Mouse (Mus musculus): Measurements from ENCODE around the gene Marc2. TPM values are rescaled to one million over a fixed set of nuclear protein-coding genes. Genes with fewer than 3 reads are reported as not detected.

Marc2 gene
- total and polyA plus RNA-seq, 2 experiments from 2014 or later, result 60.1 to 138 TPM

DNA sequence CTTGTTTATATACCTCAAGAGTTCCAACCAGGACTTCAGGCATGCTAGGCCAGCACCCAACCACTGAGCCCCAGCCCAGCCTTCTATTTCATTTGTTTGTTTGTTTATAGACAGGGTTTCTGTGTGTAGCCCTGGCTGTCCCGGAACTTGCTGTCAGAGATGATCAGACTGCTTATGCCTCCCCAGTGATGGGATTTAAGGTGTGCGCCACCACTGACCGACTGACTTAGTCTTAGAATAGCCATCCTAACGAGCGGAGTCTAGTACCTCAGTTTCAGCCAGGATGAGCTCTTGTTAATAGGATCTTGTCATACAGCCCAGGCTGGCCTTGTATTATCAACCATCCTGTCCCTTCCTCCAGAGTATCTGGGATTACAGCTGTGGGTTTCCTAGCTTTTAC is 35.0 kb upstream of the Marc2 start:
- 70% methylated on average over 5 of the region's 5 CpGs for WGBS
- Histone ChIP-seq H3K4me2 (ENCODE audit: low read depth) (no peak overlapping the region), H3K4me3 (ENCODE audit: low read depth, low read length) (no peak overlapping the region), H3K27ac (ENCODE audit: low read depth, low read length) (no peak overlapping the region), H3K9ac (no peak overlapping the region), H3K4me1 (ENCODE audit: insufficient read depth) (0 out of 2 replicates have a peak, but pooled peaks cover 4% of the 10 kb centered on the region), H3K9me3 (ENCODE audit: low read length) (no peaks in the 10 kb centered on the region), H3K27me3 (ENCODE audit: insufficient read depth, low read length) (peaks cover 21% of the 10 kb centered on the region), H3K36me3 (ENCODE audit: insufficient read depth) (no peaks in the 10 kb centered on the region)
- no peak for TF ChIP-seq CTCF (IDR thresholded peaks at IDR 0.05; ENCODE audit: low read depth)
- DNase-seq (no peak), ATAC-seq (no peak)

DNA sequence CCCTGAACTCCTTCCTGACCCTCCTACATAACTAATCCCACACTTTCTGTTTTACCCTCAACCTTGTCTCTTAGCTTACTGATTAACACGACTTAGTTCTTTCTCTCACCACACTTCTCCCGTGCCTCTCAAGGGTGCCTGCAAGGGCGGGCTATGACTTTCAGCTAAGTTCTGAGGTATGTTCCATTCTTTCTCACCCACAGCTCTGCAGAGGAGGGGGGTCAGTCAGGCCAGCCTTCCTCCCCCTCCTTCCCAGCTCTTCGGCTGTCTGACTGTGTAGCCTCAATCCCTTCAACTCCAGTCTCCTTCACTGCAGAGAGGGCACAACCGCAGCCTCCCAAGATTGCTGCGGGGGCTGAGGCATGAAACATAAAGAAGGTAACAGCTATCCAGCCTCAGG is 32.6 kb upstream of the Marc2 start:
- Histone ChIP-seq H3K27ac (ENCODE audit: low read depth, low read length) (no peak overlapping the region), H3K4me1 (ENCODE audit: insufficient read depth) (0 out of 2 replicates have a peak, but pooled peaks cover 4% of the 10 kb centered on the region), H3K4me2 (ENCODE audit: low read depth) (no peak overlapping the region), H3K27me3 (ENCODE audit: insufficient read depth, low read length) (peaks cover 21% of the 10 kb centered on the region), H3K4me3 (ENCODE audit: low read depth, low read length) (no peak overlapping the region), H3K9me3 (ENCODE audit: low read length) (no peaks in the 10 kb centered on the region), H3K9ac (no peak overlapping the region), H3K36me3 (ENCODE audit: insufficient read depth) (no peaks in the 10 kb centered on the region)
- ATAC-seq (no peak), DNase-seq (no peak)
- TF ChIP-seq CTCF (IDR thresholded peaks at IDR 0.05; ENCODE audit: low read depth), result no peak
- 67% methylated on average over 6 of the region's 6 CpGs for WGBS

DNA sequence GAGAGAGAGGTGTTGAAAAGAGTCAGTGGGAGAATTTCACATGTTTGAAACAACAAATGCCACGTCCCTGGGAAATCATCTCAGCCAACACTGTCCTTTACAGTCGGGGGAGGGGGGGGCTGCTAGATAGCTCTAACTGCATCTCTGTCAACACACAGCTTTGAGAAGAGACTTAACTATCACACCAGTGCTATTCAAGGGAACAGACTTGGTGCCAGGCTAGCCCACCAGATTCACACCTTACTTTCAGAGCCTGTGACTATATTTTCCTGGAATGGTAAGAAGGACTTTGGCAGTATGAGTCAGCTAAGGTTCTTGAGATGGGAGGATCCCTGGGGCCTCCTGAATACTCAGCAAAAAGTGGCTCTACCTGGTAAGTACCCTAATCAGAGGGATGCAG is 31.1 kb upstream of the Marc2 start:
- no peak for ATAC-seq

DNA sequence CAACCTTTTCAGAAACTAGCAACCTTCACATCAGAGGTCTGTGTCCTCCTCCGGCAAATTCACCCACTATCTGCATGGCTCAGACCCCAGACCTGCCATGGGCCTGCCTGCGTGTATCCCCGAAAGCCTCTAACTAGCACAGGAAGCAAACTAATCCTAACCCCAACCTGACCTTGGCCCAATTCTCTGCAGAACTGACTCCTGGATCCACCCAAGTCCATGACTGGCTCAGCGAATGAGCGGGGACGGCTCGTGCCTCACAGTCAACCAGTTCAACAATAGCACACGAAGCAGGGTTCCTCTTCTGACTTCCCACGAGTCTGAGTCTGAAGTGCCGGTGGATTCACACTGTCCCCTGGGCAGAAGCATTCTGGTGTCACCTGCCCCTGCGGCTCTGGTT is 27.7 kb upstream of the Marc2 start:
- no peak overlapping the region for H3K27ac ChIP-seq (ENCODE audit: low read depth, low read length)
- H3K4me2 ChIP-seq (ENCODE audit: low read depth), result no peak overlapping the region
- WGBS, result 82% methylated on average over 11 of the region's 11 CpGs
- H3K27me3 ChIP-seq (ENCODE audit: insufficient read depth, low read length), result no peaks in the 10 kb centered on the region
- H3K36me3 ChIP-seq (ENCODE audit: insufficient read depth), result no peaks in the 10 kb centered on the region
- H3K4me1 ChIP-seq (ENCODE audit: insufficient read depth), result no peaks in the 10 kb centered on the region
- TF ChIP-seq CTCF (IDR thresholded peaks at IDR 0.05; ENCODE audit: low read depth), result no peak
- ATAC-seq (no peak), DNase-seq (no peak)
- H3K9me3 ChIP-seq (ENCODE audit: low read length), result no peaks in the 10 kb centered on the region
- no peak overlapping the region for H3K9ac ChIP-seq
- no peak overlapping the region for H3K4me3 ChIP-seq (ENCODE audit: low read depth, low read length)

More for the DNA sequence above, 31.1 kb upstream of the Marc2 start:
- H3K36me3 ChIP-seq (ENCODE audit: insufficient read depth), result no peaks in the 10 kb centered on the region
- no peak overlapping the region for H3K4me3 ChIP-seq (ENCODE audit: low read depth, low read length)
- H3K27me3 ChIP-seq (ENCODE audit: insufficient read depth, low read length), result peaks cover 9% of the 10 kb centered on the region; the same call in 1 of the 2 replicates
- H3K4me2 ChIP-seq (ENCODE audit: low read depth), result no peak overlapping the region
- TF ChIP-seq CTCF (IDR thresholded peaks at IDR 0.05; ENCODE audit: low read depth), result no peak
- no peaks in the 10 kb centered on the region for H3K4me1 ChIP-seq (ENCODE audit: insufficient read depth)
- 67% methylated on average over 2 of the region's 2 CpGs for WGBS
- H3K9ac ChIP-seq, result no peak overlapping the region
- no peak overlapping the region for H3K27ac ChIP-seq (ENCODE audit: low read depth, low read length)
- no peaks in the 10 kb centered on the region for H3K9me3 ChIP-seq (ENCODE audit: low read length)
- DNase-seq, result no peak

DNA sequence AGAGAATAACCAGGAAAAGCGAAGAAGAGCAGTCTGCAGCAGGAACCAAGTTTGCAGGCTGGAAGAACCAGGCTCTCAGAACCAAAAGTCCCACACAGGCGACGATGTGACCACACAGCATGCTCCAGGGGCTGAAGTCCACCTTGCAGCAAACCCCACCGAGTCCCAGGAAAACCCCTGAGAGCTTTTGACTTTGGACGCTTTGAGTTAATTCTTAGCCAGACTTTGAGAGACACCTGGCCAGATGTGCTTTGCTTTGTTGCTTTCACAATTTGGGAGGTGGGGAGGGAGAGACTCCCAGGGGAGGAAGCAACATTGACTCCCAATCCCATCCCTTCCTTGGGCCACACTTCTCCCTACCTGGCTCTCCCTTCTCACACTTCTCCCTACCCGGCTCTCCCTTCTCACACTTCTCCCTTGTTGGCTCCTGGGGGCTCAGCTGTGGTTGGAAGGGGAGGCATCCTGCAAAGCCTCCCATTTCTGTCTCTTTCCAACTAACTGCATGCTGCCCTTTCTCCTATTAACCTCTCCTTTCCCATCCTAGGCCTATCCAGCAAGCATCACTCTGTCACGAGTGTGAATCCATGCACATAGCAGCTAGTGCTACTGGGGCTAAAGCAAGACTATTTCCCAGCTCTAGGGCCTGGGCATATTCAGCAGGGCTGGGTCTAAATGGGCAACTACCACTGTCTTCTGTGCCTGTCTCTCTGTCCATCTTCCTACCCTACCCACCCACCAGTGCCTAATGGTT is 26.0 kb upstream of the Marc2 start:
- Histone ChIP-seq H3K27ac (ENCODE audit: low read depth, low read length) (no peak overlapping the region), H3K4me1 (ENCODE audit: insufficient read depth) (no peaks in the 10 kb centered on the region), H3K4me3 (ENCODE audit: low read depth, low read length) (no peak overlapping the region), H3K36me3 (ENCODE audit: insufficient read depth) (no peaks in the 10 kb centered on the region), H3K27me3 (ENCODE audit: insufficient read depth, low read length) (no peaks in the 10 kb centered on the region), H3K9ac (no peak overlapping the region), H3K4me2 (ENCODE audit: low read depth) (no peak overlapping the region), H3K9me3 (ENCODE audit: low read length) (no peaks in the 10 kb centered on the region)
- DNase-seq (no peak), ATAC-seq (no peak)
- TF ChIP-seq CTCF (IDR thresholded peaks at IDR 0.05; ENCODE audit: low read depth), result no peak
- 89% methylated on average over 7 of the region's 7 CpGs for WGBS

DNA sequence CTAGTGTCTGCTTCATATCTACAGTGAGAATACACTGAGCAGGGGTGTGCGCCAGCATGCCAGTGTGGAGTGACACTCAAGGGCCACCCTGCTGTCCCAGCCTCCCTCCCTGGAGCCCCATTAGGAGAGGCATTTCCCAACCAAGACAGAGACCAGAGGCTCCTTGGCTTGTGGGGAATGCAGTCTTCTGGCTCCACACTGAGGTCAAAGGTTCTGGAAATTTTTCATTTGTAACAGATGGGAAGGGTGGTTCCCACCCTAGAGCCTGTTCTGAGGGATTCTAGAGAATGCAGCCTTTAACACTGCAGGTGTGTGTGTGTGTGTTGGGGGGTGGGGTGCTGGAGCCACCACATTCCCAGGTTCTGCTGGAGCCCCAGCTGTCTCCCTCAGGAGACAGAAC is 25.3 kb upstream of the Marc2 start:
- no peak overlapping the region for H3K4me2 ChIP-seq (ENCODE audit: low read depth)
- H3K27me3 ChIP-seq (ENCODE audit: insufficient read depth, low read length), result no peaks in the 10 kb centered on the region
- DNase-seq (no peak), ATAC-seq (no peak)
- H3K9me3 ChIP-seq (ENCODE audit: low read length), result no peaks in the 10 kb centered on the region
- WGBS, result 89% methylated on average over 1 of the region's 1 CpGs
- no peak overlapping the region for H3K9ac ChIP-seq
- no peaks in the 10 kb centered on the region for H3K4me1 ChIP-seq (ENCODE audit: insufficient read depth)
- H3K36me3 ChIP-seq (ENCODE audit: insufficient read depth), result no peaks in the 10 kb centered on the region
- H3K4me3 ChIP-seq (ENCODE audit: low read depth, low read length), result no peak overlapping the region
- no peak overlapping the region for H3K27ac ChIP-seq (ENCODE audit: low read depth, low read length)
- TF ChIP-seq CTCF (IDR thresholded peaks at IDR 0.05; ENCODE audit: low read depth), result no peak

DNA sequence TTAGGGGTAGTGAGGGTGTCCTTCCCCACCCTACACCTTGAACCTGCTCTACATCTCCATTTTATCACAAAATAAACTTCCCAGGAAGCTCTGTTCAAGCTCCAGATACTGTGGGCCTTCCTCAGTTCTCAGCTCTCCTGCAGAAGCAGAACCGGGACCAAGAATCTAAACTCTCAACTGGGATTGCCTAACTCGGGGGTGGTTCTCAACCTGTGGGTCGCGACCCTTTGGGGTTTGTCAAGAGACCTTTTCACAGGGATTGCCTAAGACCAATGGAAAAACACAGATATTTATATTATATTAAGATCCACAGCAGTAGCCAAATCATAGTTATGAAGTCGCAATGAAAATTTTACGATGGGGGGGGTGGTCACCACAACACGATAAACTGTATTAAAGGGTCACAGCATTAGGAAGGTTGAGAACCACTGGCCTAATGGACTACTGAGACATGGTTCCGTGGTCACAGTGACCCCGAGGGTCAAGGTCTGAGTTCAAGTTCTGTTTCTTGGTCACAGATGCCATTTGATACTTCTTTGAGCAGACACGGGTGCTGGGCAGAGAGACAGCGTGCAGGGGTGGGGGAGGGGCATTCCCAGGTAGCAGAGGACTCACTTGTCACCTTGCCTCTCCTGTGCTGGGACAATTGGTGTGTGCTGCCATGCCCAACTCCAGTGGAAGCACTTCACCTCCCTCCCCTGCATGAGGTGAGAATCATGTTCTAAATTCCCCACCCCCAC is 24.6 kb upstream of the Marc2 start:
- 86% methylated on average over 11 of the region's 11 CpGs for WGBS
- no peak for ATAC-seq
- no peak for TF ChIP-seq CTCF (IDR thresholded peaks at IDR 0.05; ENCODE audit: low read depth)

More for the DNA sequence above, 24.6 kb upstream of the Marc2 start:
- no peak overlapping the region for H3K9ac ChIP-seq
- no peaks in the 10 kb centered on the region for H3K27me3 ChIP-seq (ENCODE audit: insufficient read depth, low read length)
- H3K4me1 ChIP-seq (ENCODE audit: insufficient read depth), result no peaks in the 10 kb centered on the region
- H3K4me2 ChIP-seq (ENCODE audit: low read depth), result no peak overlapping the region
- H3K27ac ChIP-seq (ENCODE audit: low read depth, low read length), result no peak overlapping the region
- H3K9me3 ChIP-seq (ENCODE audit: low read length), result no peaks in the 10 kb centered on the region
- H3K36me3 ChIP-seq (ENCODE audit: insufficient read depth), result no peaks in the 10 kb centered on the region
- no peak overlapping the region for H3K4me3 ChIP-seq (ENCODE audit: low read depth, low read length)
- DNase-seq, result no peak

Data from forebrain, postnatal 0 days (tissue).